Mouse (Mus musculus) erythroid progenitor cell, adult 5-6 weeks (primary cell): ENCODE data around the gene Lce1j. TPM values are rescaled to one million over a fixed set of nuclear protein-coding genes. Genes with fewer than 3 reads are reported as not detected.
"Not testable (repeated sequence)": the region's sequence is repeated elsewhere in the genome, so short reads cannot be mapped to it uniquely, and the experiment has no call there.

Experiments
- ATAC-seq: replicated peaks from 2 replicates; pipeline ENCODE4 v1.8.0; 2016; ENCODE audit warnings: moderate number of reproducible peaks, mild to moderate bottlenecking, moderate TSS enrichment, inconsistent platforms; ENCODE audit not compliant: poor library complexity, low FRiP score, severe bottlenecking
- total RNA-seq, 2 experiments: library from RNA; stranded (forward) in 1 of 2; stranded (reverse) in 1 of 2; fragments of 150-400 nt in 1 of 2; fragments of 186-747, 209-891 nt in 1 of 2; gene quantifications; 2 replicates each; pipeline versions ENCODE4 v1.2.3 to v1.2.4; 2015 to 2017; ENCODE audit warnings: low replicate concordance in 2 of 2

Gene Lce1j
- not detected in 2 replicates for total RNA-seq (2015; ENCODE audit: low replicate concordance)
- total RNA-seq (2017; ENCODE audit: low replicate concordance), result not detected in 2 replicates

DNA sequence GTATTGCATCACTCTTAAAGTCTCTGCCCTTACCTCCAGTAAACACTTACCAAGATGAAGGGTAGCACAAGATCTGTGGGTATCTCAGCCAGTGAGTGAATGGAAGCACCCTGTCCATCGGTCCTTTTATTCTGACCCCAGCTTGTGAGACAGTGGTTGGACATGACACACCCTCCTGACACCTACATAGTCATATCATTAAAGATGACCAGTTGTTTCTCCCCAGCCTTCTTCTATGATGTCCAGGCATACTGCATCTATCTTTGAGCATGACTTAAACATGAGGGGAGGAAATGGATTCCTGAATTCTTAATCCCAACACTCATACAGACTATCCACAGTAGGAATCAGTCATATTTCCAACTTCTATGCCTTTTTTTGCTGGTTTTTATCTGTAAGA, at the start of gene Lce1j:
Gene Lce1j (minus strand): TSS at position 101 of the 400 bp plus-strand sequence.
- ATAC-seq, result no peak

DNA sequence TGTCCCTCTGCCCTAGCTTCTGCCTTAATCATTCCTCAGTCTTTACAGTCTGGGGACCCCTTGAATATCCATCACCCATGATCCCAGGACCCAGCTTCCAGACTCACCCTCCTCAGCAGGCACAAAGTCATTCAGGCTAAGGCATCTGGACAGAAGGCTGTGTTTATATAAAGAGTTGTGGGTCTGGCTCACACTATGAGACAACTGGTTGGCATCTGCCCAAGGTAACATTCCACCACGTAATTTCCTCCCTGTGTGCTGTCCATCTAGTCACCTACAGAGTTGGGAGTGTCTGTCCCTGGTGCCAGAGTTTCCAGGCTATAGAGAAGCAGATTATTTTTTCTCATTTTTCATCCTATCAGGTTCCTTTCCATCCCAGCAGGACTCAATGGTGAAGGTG, 36.8 kb upstream of the Lce1j start, which contains the start of gene Kprp:
Gene Kprp (minus strand): TSS at position 140 of the 400 bp plus-strand sequence.
- no peak for ATAC-seq

DNA sequence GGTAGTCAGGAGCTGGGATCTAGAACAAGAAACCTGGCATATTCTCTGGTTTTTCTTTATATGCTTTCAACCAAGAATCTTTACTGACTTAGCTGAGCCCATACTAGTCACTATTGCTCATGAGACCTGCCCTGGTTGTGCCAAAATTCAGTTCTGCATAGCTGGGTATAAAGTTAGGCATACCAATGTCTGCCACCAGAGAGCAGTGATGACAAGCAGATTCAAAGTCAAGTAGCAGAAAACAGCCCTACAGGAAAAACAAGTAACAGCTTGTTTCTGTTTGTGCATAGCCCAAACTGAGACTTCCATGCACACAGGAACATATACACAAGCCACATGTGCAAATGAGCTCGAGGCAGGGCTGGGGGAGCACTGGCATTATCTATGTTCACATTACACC, 35.5 kb upstream of the Lce1j start:
- ATAC-seq, result no peak

GRCm38 (mm10) chr3:92816036-92816435, 25.7 kb upstream of the Lce1j start:
- ATAC-seq, result not testable (repeated sequence)

DNA sequence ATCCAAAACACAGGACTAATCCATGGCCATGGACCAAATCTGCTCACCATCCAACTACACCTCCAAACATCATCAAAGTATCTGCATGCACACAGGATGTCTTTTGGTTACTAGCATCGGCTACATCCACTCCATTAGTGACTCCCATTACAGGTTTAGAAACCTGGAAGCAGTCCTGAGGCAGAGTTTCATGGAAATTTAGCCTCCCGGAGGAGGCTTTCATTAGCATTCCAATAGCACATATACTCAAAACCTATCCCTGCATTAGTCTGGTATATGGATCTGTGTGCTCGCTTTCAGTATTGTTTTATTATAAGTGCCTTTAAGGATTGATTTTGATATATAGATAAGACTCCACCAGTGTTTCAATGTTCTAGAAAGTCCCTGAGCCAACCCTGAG, 25.3 kb upstream of the Lce1j start:
- no peak for ATAC-seq

DNA sequence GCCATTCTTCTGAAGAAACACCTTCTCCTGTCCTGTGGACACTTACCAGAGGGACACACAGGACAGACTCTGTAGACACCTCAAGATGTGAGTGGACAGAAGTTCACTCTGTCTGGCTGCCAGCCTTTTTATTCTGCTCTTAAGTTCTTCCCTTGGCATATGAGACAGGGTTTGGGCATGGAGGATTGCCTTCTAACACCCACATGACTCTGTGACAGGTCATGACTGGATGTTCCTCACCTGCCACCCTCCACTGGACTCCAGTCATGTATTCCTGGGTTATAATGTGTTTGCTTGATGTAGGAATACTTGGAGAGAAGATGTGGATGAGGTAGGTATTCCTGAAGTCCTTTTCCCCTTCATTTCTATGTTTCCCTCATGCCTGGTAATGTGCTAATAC, 17.5 kb upstream of the Lce1j start, which contains the start of gene Lce1k:
Gene Lce1k (minus strand): TSS at position 101 of the 400 bp plus-strand sequence.
- ATAC-seq, result no peak

GRCm38 (mm10) chr3:92778799-92779198, 11.5 kb downstream of the Lce1j start, which contains the start of gene Lce1i:
TSS of gene Lce1i (minus strand) at chr3:92778899.
- ATAC-seq, result no peak

- no peak for ATAC-seq
These were observed 18.7 kb downstream of the Lce1j start for GRCm38 (mm10) chr3:92771573-92771972.

DNA sequence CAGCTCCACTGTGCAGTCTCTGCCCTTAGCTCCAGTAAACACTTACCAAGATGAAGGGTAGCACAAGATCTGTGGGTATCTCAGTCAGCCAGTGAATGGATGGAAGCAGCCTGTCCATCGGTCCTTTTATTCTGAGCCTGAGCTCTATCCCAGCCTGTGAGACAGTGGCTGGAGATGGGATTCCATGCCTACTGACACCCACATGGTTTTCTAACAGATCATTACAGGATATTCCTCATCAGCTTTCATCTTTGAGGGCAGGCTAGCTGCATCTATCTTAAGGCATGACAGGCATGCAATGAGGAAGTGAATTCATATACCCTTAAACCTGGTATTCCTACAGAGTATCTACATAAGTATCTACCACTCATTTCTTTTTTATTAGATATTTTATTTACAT, 25.3 kb downstream of the Lce1j start, which contains the start of gene Lce1h:
Gene Lce1h (minus strand): TSS at position 101 of the 400 bp plus-strand sequence.
- no peak for ATAC-seq

DNA sequence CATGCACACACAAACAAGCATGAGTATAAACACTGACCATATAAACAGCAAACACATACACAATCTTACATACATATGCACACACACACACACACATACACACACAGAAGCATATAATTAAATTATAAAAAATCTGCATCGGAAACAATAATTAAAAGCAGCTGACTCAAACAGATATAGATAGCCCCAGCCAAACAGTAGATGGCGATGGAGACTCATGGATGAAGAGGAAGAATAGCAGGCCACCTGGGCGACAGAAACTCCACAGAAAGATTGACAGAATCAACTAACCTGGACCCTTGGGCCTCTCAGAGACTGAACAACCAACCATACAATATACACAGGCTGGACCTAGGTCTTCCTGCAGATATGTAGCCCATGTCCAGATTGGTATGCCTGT, 37.1 kb downstream of the Lce1j start:
- ATAC-seq, result no peak

GRCm38 (mm10) chr3:92752238-92752637, 38.1 kb downstream of the Lce1j start, which contains the start of gene Lce1g:
TSS of gene Lce1g (minus strand) at chr3:92752338.
- ATAC-seq, result no peak

DNA sequence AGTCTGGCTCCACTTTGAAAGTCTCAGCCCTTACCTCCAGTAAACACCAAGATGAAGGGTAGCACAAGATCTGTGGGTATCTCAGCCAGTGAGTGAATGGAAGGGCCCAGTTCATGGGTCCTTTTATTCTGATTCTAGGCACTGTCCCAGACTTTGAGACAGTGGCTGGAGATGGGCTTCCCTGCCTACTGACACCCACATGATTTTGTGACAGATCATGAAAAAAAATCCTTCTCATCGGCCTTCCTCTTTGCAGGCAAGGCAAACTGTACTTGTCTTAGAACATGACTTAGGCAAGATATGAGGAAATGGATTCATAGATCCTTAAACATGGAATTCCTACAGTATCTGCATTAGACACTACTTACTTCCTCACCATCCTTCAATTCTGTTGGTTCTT, 51.3 kb downstream of the Lce1j start, which contains the start of gene Gm38119:
Gene Gm38119 (minus strand): TSS at position 101 of the 400 bp plus-strand sequence.
- no peak for ATAC-seq

Other genes starting within 250 kb of the Lce1j start
- not detected in 2 replicates for gene Ivl, start 216.8 kb downstream of the Lce1j start, total RNA-seq (2015; ENCODE audit: low replicate concordance)
- 0.39 TPM in 1 of 2 replicates, not detected in the other for gene Ivl, start 216.8 kb downstream of the Lce1j start, total RNA-seq (2017; ENCODE audit: low replicate concordance)
- gene Smcp, start 201.5 kb downstream of the Lce1j start, total RNA-seq (2015; ENCODE audit: low replicate concordance), result not detected in 2 replicates
- not detected in 2 replicates for gene Smcp, start 201.5 kb downstream of the Lce1j start, total RNA-seq (2017; ENCODE audit: low replicate concordance)
- not detected in 2 replicates for gene 2210017I01Rik, start 183.0 kb downstream of the Lce1j start, total RNA-seq (2015; ENCODE audit: low replicate concordance)
- gene 2210017I01Rik, start 183.0 kb downstream of the Lce1j start, total RNA-seq (2017; ENCODE audit: low replicate concordance), result not detected in 2 replicates
- gene Lce6a, start 168.9 kb downstream of the Lce1j start, total RNA-seq (2015; ENCODE audit: low replicate concordance), result not detected in 2 replicates
- not detected in 2 replicates for gene Lce6a, start 168.9 kb downstream of the Lce1j start, total RNA-seq (2017; ENCODE audit: low replicate concordance)
- gene Lce1a1, start 142.2 kb downstream of the Lce1j start, total RNA-seq (2015; ENCODE audit: low replicate concordance), result not detected in 2 replicates
- not detected in 2 replicates for gene Lce1a1, start 142.2 kb downstream of the Lce1j start, total RNA-seq (2017; ENCODE audit: low replicate concordance)
- not detected in 2 replicates for gene Lce1b, start 133.6 kb downstream of the Lce1j start, total RNA-seq (2015; ENCODE audit: low replicate concordance)
- gene Lce1b, start 133.6 kb downstream of the Lce1j start, total RNA-seq (2017; ENCODE audit: low replicate concordance), result not detected in 2 replicates
- gene Lce1a2, start 120.2 kb downstream of the Lce1j start, total RNA-seq (2015; ENCODE audit: low replicate concordance), result not detected in 2 replicates
- gene Lce1a2, start 120.2 kb downstream of the Lce1j start, total RNA-seq (2017; ENCODE audit: low replicate concordance), result not detected in 2 replicates
- gene Lce1c, start 111.3 kb downstream of the Lce1j start, total RNA-seq (2015; ENCODE audit: low replicate concordance), result not detected in 2 replicates
- not detected in 2 replicates for gene Lce1c, start 111.3 kb downstream of the Lce1j start, total RNA-seq (2017; ENCODE audit: low replicate concordance)
- not detected in 2 replicates for gene Lce1d, start 103.3 kb downstream of the Lce1j start, total RNA-seq (2015; ENCODE audit: low replicate concordance)
- gene Lce1d, start 103.3 kb downstream of the Lce1j start, total RNA-seq (2017; ENCODE audit: low replicate concordance), result not detected in 2 replicates
- gene Lce1e, start 81.4 kb downstream of the Lce1j start, total RNA-seq (2015; ENCODE audit: low replicate concordance), result not detected in 2 replicates
- gene Lce1e, start 81.4 kb downstream of the Lce1j start, total RNA-seq (2017; ENCODE audit: low replicate concordance), result not detected in 2 replicates
- gene Lce1f, start 70.2 kb downstream of the Lce1j start, total RNA-seq (2015; ENCODE audit: low replicate concordance), result not detected in 2 replicates
- gene Lce1f, start 70.2 kb downstream of the Lce1j start, total RNA-seq (2017; ENCODE audit: low replicate concordance), result not detected in 2 replicates
- not detected in 2 replicates for gene Gm38119, start 51.4 kb downstream of the Lce1j start, total RNA-seq (2015; ENCODE audit: low replicate concordance)
- not detected in 2 replicates for gene Gm38119, start 51.4 kb downstream of the Lce1j start, total RNA-seq (2017; ENCODE audit: low replicate concordance)
- not detected in 2 replicates for gene Lce1g, start 38.2 kb downstream of the Lce1j start, total RNA-seq (2015; ENCODE audit: low replicate concordance)
- gene Lce1g, start 38.2 kb downstream of the Lce1j start, total RNA-seq (2017; ENCODE audit: low replicate concordance), result not detected in 2 replicates
- not detected in 2 replicates for gene Lce1h, start 25.4 kb downstream of the Lce1j start, total RNA-seq (2015; ENCODE audit: low replicate concordance)
- not detected in 2 replicates for gene Lce1h, start 25.4 kb downstream of the Lce1j start, total RNA-seq (2017; ENCODE audit: low replicate concordance)
- not detected in 2 replicates for gene Lce1i, start 11.6 kb downstream of the Lce1j start, total RNA-seq (2015; ENCODE audit: low replicate concordance)
- not detected in 2 replicates for gene Lce1i, start 11.6 kb downstream of the Lce1j start, total RNA-seq (2017; ENCODE audit: low replicate concordance)
- not detected in 2 replicates for gene Lce1k, start 17.4 kb upstream of the Lce1j start, total RNA-seq (2015; ENCODE audit: low replicate concordance)
- not detected in 2 replicates for gene Lce1k, start 17.4 kb upstream of the Lce1j start, total RNA-seq (2017; ENCODE audit: low replicate concordance)
- gene Kprp, start 36.7 kb upstream of the Lce1j start, total RNA-seq (2015; ENCODE audit: low replicate concordance), result not detected in 2 replicates
- not detected in 2 replicates for gene Kprp, start 36.7 kb upstream of the Lce1j start, total RNA-seq (2017; ENCODE audit: low replicate concordance)
- not detected in 2 replicates for gene Lce1l, start 60.8 kb upstream of the Lce1j start, total RNA-seq (2015; ENCODE audit: low replicate concordance)
- gene Lce1l, start 60.8 kb upstream of the Lce1j start, total RNA-seq (2017; ENCODE audit: low replicate concordance), result not detected in 2 replicates
- gene 2310050C09Rik, start 79.7 kb upstream of the Lce1j start, total RNA-seq (2015; ENCODE audit: low replicate concordance), result not detected in 2 replicates
- gene 2310050C09Rik, start 79.7 kb upstream of the Lce1j start, total RNA-seq (2017; ENCODE audit: low replicate concordance), result not detected in 2 replicates
- not detected in 2 replicates for gene Lce3a, start 135.7 kb upstream of the Lce1j start, total RNA-seq (2015; ENCODE audit: low replicate concordance)
- not detected in 2 replicates for gene Lce3a, start 135.7 kb upstream of the Lce1j start, total RNA-seq (2017; ENCODE audit: low replicate concordance)
- not detected in 2 replicates for gene Lce3b, start 142.5 kb upstream of the Lce1j start, total RNA-seq (2015; ENCODE audit: low replicate concordance)
- gene Lce3b, start 142.5 kb upstream of the Lce1j start, total RNA-seq (2017; ENCODE audit: low replicate concordance), result not detected in 2 replicates
- gene Lce3c, start 154.0 kb upstream of the Lce1j start, total RNA-seq (2015; ENCODE audit: low replicate concordance), result not detected in 2 replicates
- not detected in 2 replicates for gene Lce3c, start 154.0 kb upstream of the Lce1j start, total RNA-seq (2017; ENCODE audit: low replicate concordance)
- not detected in 2 replicates for gene Lce3d, start 166.9 kb upstream of the Lce1j start, total RNA-seq (2015; ENCODE audit: low replicate concordance)
- not detected in 2 replicates for gene Lce3d, start 166.9 kb upstream of the Lce1j start, total RNA-seq (2017; ENCODE audit: low replicate concordance)
- gene Lce3e, start 176.5 kb upstream of the Lce1j start, total RNA-seq (2015; ENCODE audit: low replicate concordance), result not detected in 2 replicates
- not detected in 2 replicates for gene Lce3e, start 176.5 kb upstream of the Lce1j start, total RNA-seq (2017; ENCODE audit: low replicate concordance)
- not detected in 2 replicates for gene Lce3f, start 201.7 kb upstream of the Lce1j start, total RNA-seq (2015; ENCODE audit: low replicate concordance)
- not detected in 2 replicates for gene Lce3f, start 201.7 kb upstream of the Lce1j start, total RNA-seq (2017; ENCODE audit: low replicate concordance)
- gene Crct1, start 225.2 kb upstream of the Lce1j start, total RNA-seq (2015; ENCODE audit: low replicate concordance), result not detected in 2 replicates
- gene Crct1, start 225.2 kb upstream of the Lce1j start, total RNA-seq (2017; ENCODE audit: low replicate concordance), result not detected in 2 replicates
- not detected in 2 replicates for gene Lce1m, start 228.5 kb upstream of the Lce1j start, total RNA-seq (2015; ENCODE audit: low replicate concordance)
- not detected in 2 replicates for gene Lce1m, start 228.5 kb upstream of the Lce1j start, total RNA-seq (2017; ENCODE audit: low replicate concordance)